Mouse (Mus musculus) cortical plate, adult 2 months (tissue): Measurements from ENCODE around the gene Atp6v0a1.

Experiments
- CTCF ChIP-seq: fragments of 200-500 bp; IDR thresholded peaks from 2 replicates; pipeline ENCODE4 v1.5.1; 2011; ENCODE audit warnings: mild to moderate bottlenecking, control low read depth, low read length; ENCODE audit not compliant: insufficient read depth; ENCODE audit errors: extremely low read depth
- POLR2A ChIP-seq: fragments of 200-500 bp; IDR thresholded peaks from 2 replicates; pipeline ENCODE4 v1.6.1; 2011; ENCODE audit warnings: mild to moderate bottlenecking, low read length, control low read depth; ENCODE audit not compliant: insufficient read depth; ENCODE audit errors: extremely low read depth

DNA sequence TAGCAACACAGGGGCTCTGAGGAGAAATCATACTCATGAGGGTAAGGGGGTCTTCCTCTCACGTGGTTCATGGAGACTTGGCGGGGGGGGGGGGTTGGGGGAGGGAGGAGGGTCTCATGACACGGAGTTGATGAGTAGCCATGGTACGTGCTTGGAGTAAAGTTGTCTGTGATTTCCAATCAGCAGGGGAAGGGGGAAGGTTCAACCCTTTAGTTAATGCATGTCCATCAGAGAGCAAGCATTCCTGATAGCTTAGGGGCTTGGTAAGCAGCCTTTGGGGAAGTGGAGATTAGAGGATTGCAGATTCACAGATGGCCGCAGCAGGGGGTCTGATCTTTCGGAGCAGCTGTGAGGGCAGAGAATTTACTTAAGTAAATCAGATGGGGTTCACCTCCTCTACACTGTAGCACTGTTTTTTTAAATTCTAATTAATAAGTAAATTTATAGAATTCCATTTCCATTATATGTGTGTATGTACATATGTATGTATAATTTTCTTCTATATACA is 18.2 kb upstream of the Atp6v0a1 start:
- TF ChIP-seq CTCF (no peak), POLR2A (no peak)
